In genomic region chr8:117287966-117288365, GRCm38 (mm10) we compare ENCODE assay signal across 15 mouse cellular contexts. TPM values are rescaled to one million over a fixed set of nuclear protein-coding genes. Genes with fewer than 3 reads are reported as not detected.
DNase-seq lines count a peak whose midpoint lies in the region; ATAC-seq and TF ChIP-seq lines count a peak whose summit lies in the region.
"Had no signal": no experiment of that assay in that cellular context is flagged by ENCODE, and none has a peak within 500 bp of the region (broad histone marks: within the 10 kb centered on the region; RNA-seq: fewer than 3 reads in every experiment).

No protein-coding gene starts in this region.

- H3K27ac ChIP-seq in bone marrow macrophage, adult 2 months (ENCODE audit: insufficient read depth, low read depth, low read length), result peak overlapping the region; percentile 48
- H3K27ac ChIP-seq: forebrain, embryonic 13.5 days; neural tube, embryonic 12.5 days had no signal

- TF ChIP-seq CTCF in bone marrow macrophage, adult 2 months (IDR thresholded peaks at IDR 0.05; ENCODE audit: low read depth, low read length), result no peak

- intact Hi-C loops in heart, postnatal 36 days (cut with DNase I), result no loop called here

- no peak for ATAC-seq in megakaryocyte-erythroid progenitor cell, adult 5-6 weeks (replicated peaks; ENCODE audit: low FRiP score, low TSS enrichment, poor library complexity, severe bottlenecking)
- ATAC-seq: forebrain, embryonic 13.5 days; intestine, postnatal 0 days had no signal

- peak overlapping the region; percentile 14; the same call in 1 of the 2 replicates for H3K4me3 ChIP-seq in bone marrow macrophage, adult 2 months (ENCODE audit: insufficient read depth, low read length)
- H3K4me3 ChIP-seq: forebrain, embryonic 13.5 days; neural tube, embryonic 12.5 days had no signal

- peak; percentile 94 for DNase-seq in heart, adult 11 months
- DNase-seq in heart, postnatal 36 days, result no peak
- peak; percentile 94 for DNase-seq in 416B (ENCODE audit: low read depth)
- peak; percentile 68 for DNase-seq in lung, postnatal 36 days
- DNase-seq in frontal cortex, postnatal 36 days (ENCODE audit: low spot score in 2 of 2), result no peak
- no peak for DNase-seq in gastrocnemius, adult 8-10 months (ENCODE audit: low spot score in 2 of 2)
- DNase-seq: cerebellum, adult 8-10 months; gastrocnemius, postnatal 25 days; heart, postnatal 10 days; retina, postnatal 1 day had no signal

- peaks cover 53% of the 10 kb centered on the region for H3K4me1 ChIP-seq in bone marrow macrophage, adult 2 months (ENCODE audit: control insufficient read depth, insufficient read depth, low read length)

- no peak for TF ChIP-seq POLR2A in bone marrow macrophage, adult 2 months (IDR thresholded peaks at IDR 0.05; ENCODE audit: borderline replicate concordance, low read depth, low read length)

RNA-seq across cellular contexts. Expression of gene Cmip, which starts 31.1 kb away (rescaled TPM):
- total RNA-seq in heart, postnatal 36 days (2021), result 10 to 100 TPM; 20.3 to 25.1 TPM
- polyA plus RNA-seq in bone marrow macrophage, adult 2 months (2012; ENCODE audit: insufficient read depth, insufficient read length, missing spikeins), result 56.3 and 60.1 TPM in 2 replicates
- 40.2 and 60.7 TPM in 2 replicates for total RNA-seq in megakaryocyte-erythroid progenitor cell, adult 5-6 weeks (2014; fragmentation: Nextera tagmentation)
- 9.3 and 9.6 TPM in 2 replicates for total RNA-seq in megakaryocyte-erythroid progenitor cell, adult 5-6 weeks (2017)
- 1 to 10 TPM; 3.8 to 7.3 (median 6.2) TPM for total RNA-seq in gastrocnemius, adult 8-10 months (2022)

Comparison
In these comparisons a context has a peak if more than half of its experiments do, and no peak if none do; other contexts are left out.
1. DNase-seq: peak in heart, adult 11 months (single experiment), 416B (single experiment) and lung, postnatal 36 days (single experiment); none in heart, postnatal 36 days (0 of 2), frontal cortex, postnatal 36 days (0 of 2) and gastrocnemius, adult 8-10 months (0 of 2).